Mouse (Mus musculus): ENCODE measurements around the gene Trnp1. TPM values are rescaled to one million over a fixed set of nuclear protein-coding genes. Genes with fewer than 3 reads are reported as not detected.
"Not testable (repeated sequence)": the region's sequence is repeated elsewhere in the genome, so short reads cannot be mapped to it uniquely, and the experiment has no call there.

Trnp1 gene
- under 1 TPM; 0.36 to 0.61 TPM for total RNA-seq (2021)
- long read RNA-seq, experiment 1: 0 reads
- long read RNA-seq, experiment 2, partial matches to known transcripts: 0 of 2 reads
- long read RNA-seq, experiment 2, other reads (novel, unspliced or antisense): 1 of 2 reads

- intact Hi-C loops (cut with DNase I): no loop called here
- no peak for TF ChIP-seq CTCF (IDR thresholded peaks at IDR 0.05)
Observed at GRCm38 (mm10) chr4:133498160-133498724, at the start of gene Trnp1. TSS of gene Trnp1 (minus strand) at chr4:133498550.

GRCm38 (mm10) chr4:133545272-133546231, 47.2 kb upstream of the Trnp1 start, which contains the start of gene Nudc:
TSS of gene Nudc (minus strand) at chr4:133545996.
- H3K27ac ChIP-seq: peak within 1 kb of the TSS; percentile 87
- no peak for TF ChIP-seq CTCF (IDR thresholded peaks at IDR 0.05)
- intact Hi-C loops (cut with DNase I): no loop called here
- peak; percentile 98 for DNase-seq
- peak within 1 kb of the TSS; percentile 92 for H3K4me3 ChIP-seq

More at GRCm38 (mm10) chr4:133498160-133498724, at the start of gene Trnp1:
- DNase-seq: peak; percentile 74
- Histone ChIP-seq H3K27ac (peak within 1 kb of the TSS; percentile 67), H3K4me3 (peak within 1 kb of the TSS; percentile 78)

- Histone ChIP-seq H3K4me3 (no peak overlapping the region), H3K27ac (no peak overlapping the region)
- no peak for TF ChIP-seq CTCF (IDR thresholded peaks at IDR 0.05)
- DNase-seq: no peak
- intact Hi-C loops (cut with DNase I): no loop called here
Observed at GRCm38 (mm10) chr4:133536652-133537051, 38.3 kb upstream of the Trnp1 start.

GRCm38 (mm10) chr4:133536081-133536480, 37.7 kb upstream of the Trnp1 start:
- TF ChIP-seq CTCF (IDR thresholded peaks at IDR 0.05): no peak
- Histone ChIP-seq H3K4me3 (no peak overlapping the region), H3K27ac (no peak overlapping the region)
- intact Hi-C loops (cut with DNase I): no loop called here
- DNase-seq: no peak

- TF ChIP-seq CTCF (IDR thresholded peaks at IDR 0.05): no peak
- Histone ChIP-seq H3K4me3 (no peak overlapping the region), H3K27ac (no peak overlapping the region)
- intact Hi-C loops (cut with DNase I): no loop called here
- DNase-seq: no peak
Observed at GRCm38 (mm10) chr4:133532777-133533176, 34.4 kb upstream of the Trnp1 start.

- Histone ChIP-seq H3K27ac (no peak overlapping the region), H3K4me3 (no peak overlapping the region)
- TF ChIP-seq CTCF (IDR thresholded peaks at IDR 0.05): no peak
- DNase-seq: no peak
- intact Hi-C loops (cut with DNase I): no loop called here
Observed at GRCm38 (mm10) chr4:133527788-133528187, 29.4 kb upstream of the Trnp1 start.

- intact Hi-C loops (cut with DNase I): no loop called here
- H3K4me3 ChIP-seq: no peak overlapping the region
- H3K27ac ChIP-seq: no peak overlapping the region
- TF ChIP-seq CTCF (IDR thresholded peaks at IDR 0.05): no peak
- no peak for DNase-seq
Observed at GRCm38 (mm10) chr4:133521502-133521901, 23.2 kb upstream of the Trnp1 start.

GRCm38 (mm10) chr4:133519369-133519665, 21.0 kb upstream of the Trnp1 start:
- no peak for DNase-seq
- H3K4me3 ChIP-seq: peak overlapping the region; percentile 28
- no peak for TF ChIP-seq CTCF (IDR thresholded peaks at IDR 0.05)
- intact Hi-C loops (cut with DNase I): no loop called here
- H3K27ac ChIP-seq: no peak overlapping the region

GRCm38 (mm10) chr4:133518601-133519368, 20.4 kb upstream of the Trnp1 start, which contains the start of gene Kdf1:
TSS of gene Kdf1 (plus strand) at chr4:133518963.
- intact Hi-C loops (cut with DNase I): no loop called here
- H3K27ac ChIP-seq: no peak within 1 kb of the TSS
- TF ChIP-seq CTCF (IDR thresholded peaks at IDR 0.05): no peak
- DNase-seq: no peak
- H3K4me3 ChIP-seq: peak within 1 kb of the TSS; percentile 28

- Histone ChIP-seq H3K4me3 (no peak overlapping the region), H3K27ac (no peak overlapping the region)
- DNase-seq: peak; percentile 76
- TF ChIP-seq CTCF (IDR thresholded peaks at IDR 0.05): peak; percentile 95
- intact Hi-C loops (cut with DNase I): loop anchor here (2.0 to 5.0 kb wide), 2 partner anchors 36 to 90 kb away; no protein-coding TSS in a partner anchor
Observed at GRCm38 (mm10) chr4:133512972-133513371, 14.6 kb upstream of the Trnp1 start.

- not testable (repeated sequence) for DNase-seq, H3K4me3 ChIP-seq, H3K27ac ChIP-seq
- intact Hi-C loops (cut with DNase I): loop anchor here (2.0 to 5.0 kb wide), 2 partner anchors 35 to 90 kb away; no protein-coding TSS in a partner anchor
Observed at GRCm38 (mm10) chr4:133512511-133512910, 14.2 kb upstream of the Trnp1 start.

- no peak for DNase-seq
- no peak for TF ChIP-seq CTCF (IDR thresholded peaks at IDR 0.05)
- no peak overlapping the region for H3K4me3 ChIP-seq
- no peak overlapping the region for H3K27ac ChIP-seq
- intact Hi-C loops (cut with DNase I): loop anchor here (5.0 kb wide), 1 partner anchor 34 kb away; no protein-coding TSS in a partner anchor
Observed at GRCm38 (mm10) chr4:133511050-133511449, 12.7 kb upstream of the Trnp1 start.
